14 mouse cellular contexts compared by ENCODE assay signal in the genomic region with DNA sequence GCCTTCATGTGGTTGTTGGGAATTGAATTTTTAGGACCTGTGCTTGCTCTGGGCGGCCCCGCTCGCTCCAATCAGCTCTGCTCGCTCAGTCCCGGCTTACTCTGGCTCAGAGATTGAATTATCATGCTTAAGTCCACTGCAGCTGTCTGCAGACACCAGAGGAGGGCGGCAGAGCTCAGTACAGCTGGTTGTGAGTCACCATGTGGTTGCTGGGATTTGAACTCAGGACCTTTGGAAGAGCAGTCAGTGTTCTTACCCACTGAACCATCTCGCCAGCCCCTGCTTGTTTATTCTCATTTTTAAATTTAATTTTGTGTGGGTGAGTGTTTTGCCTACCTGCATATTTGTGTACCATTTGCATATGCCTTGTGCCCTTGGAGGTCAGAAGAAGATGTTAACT. TPM values are rescaled to one million over a fixed set of nuclear protein-coding genes. Genes with fewer than 3 reads are reported as not detected.
DNase-seq lines count a peak whose midpoint lies in the region; ATAC-seq and TF ChIP-seq lines count a peak whose summit lies in the region.
"Had no signal": no experiment of that assay in that cellular context is flagged by ENCODE, and none has a peak within 500 bp of the region (broad histone marks: within the 10 kb centered on the region; RNA-seq: fewer than 3 reads in every experiment).

No protein-coding gene starts in this region.

- H3K36me3 ChIP-seq in embryonic facial prominence, embryonic 11.5 days (replicated peaks; ENCODE audit: control insufficient read depth, insufficient read depth, low read depth, low read length): no peaks in the 10 kb centered on the region
- H3K36me3 ChIP-seq in embryonic facial prominence, embryonic 10.5 days (replicated peaks): no peaks in the 10 kb centered on the region
- no peaks in the 10 kb centered on the region for H3K36me3 ChIP-seq in liver, postnatal 0 days (replicated peaks; ENCODE audit: insufficient read depth, low read length)
- H3K36me3 ChIP-seq in liver, embryonic 11.5 days (ENCODE audit: control insufficient read depth, insufficient read depth, low read length): no peaks in the 10 kb centered on the region
- H3K36me3 ChIP-seq: limb, embryonic 10.5 days had no signal

- no peak overlapping the region for H3K27ac ChIP-seq in embryonic facial prominence, embryonic 11.5 days (replicated peaks; ENCODE audit: low read depth, low read length)
- no peak overlapping the region for H3K27ac ChIP-seq in embryonic facial prominence, embryonic 10.5 days (replicated peaks)
- no peak overlapping the region for H3K27ac ChIP-seq in liver, postnatal 0 days (ENCODE audit: low read depth)
- H3K27ac ChIP-seq in liver, embryonic 11.5 days (ENCODE audit: low read depth, low read length): no peak overlapping the region
- H3K27ac ChIP-seq: forebrain, embryonic 13.5 days; limb, embryonic 10.5 days had no signal

- H3K4me2 ChIP-seq in embryonic facial prominence, embryonic 11.5 days (ENCODE audit: low read depth, low read length): no peak overlapping the region
- no peak overlapping the region for H3K4me2 ChIP-seq in liver, postnatal 0 days (ENCODE audit: low read depth, low read length)
- H3K4me2 ChIP-seq in liver, embryonic 11.5 days: no peak overlapping the region
- H3K4me2 ChIP-seq: forebrain, embryonic 13.5 days had no signal

- DNase-seq in embryonic facial prominence, embryonic 11.5 days (ENCODE audit: low spot score): peak; percentile 33
- DNase-seq in embryonic facial prominence, embryonic 10.5 days (ENCODE audit: low spot score): no peak
- DNase-seq in liver, postnatal 0 days: no peak
- no peak for DNase-seq in liver, embryonic 11.5 days (ENCODE audit: low spot score)
- DNase-seq in 416B (ENCODE audit: low read depth): peak; percentile 62
- no peak for DNase-seq in brain, embryonic 14.5 days (ENCODE audit: low read depth)
- no peak for DNase-seq in cerebellum, postnatal 10 days
- DNase-seq: gastrocnemius, postnatal 36 days; heart, postnatal 10 days; kidney, adult 8-10 months had no signal

- TF ChIP-seq POLR2A in brain, embryonic 14.5 days (IDR thresholded peaks at IDR 0.05; ENCODE audit: borderline replicate concordance, extremely low read depth, insufficient read depth, insufficient read length, poor library complexity, severe bottlenecking): no peak

- TF ChIP-seq EP300 in liver, postnatal 0 days (IDR thresholded peaks at IDR 0.05; ENCODE audit: low read depth): no peak

- WGBS in embryonic facial prominence, embryonic 11.5 days: 64% methylated on average over 7 of the region's 7 CpGs
- 59% methylated on average over 7 of the region's 7 CpGs for WGBS in embryonic facial prominence, embryonic 10.5 days
- 77% methylated on average over 7 of the region's 7 CpGs for WGBS in liver, postnatal 0 days (ENCODE audit: insufficient replicate concordance)
- WGBS in liver, embryonic 11.5 days: 65% methylated on average over 7 of the region's 7 CpGs

- H3K4me3 ChIP-seq in embryonic facial prominence, embryonic 11.5 days (ENCODE audit: low read depth, low read length): no peak overlapping the region
- H3K4me3 ChIP-seq in embryonic facial prominence, embryonic 10.5 days: no peak overlapping the region
- no peak overlapping the region for H3K4me3 ChIP-seq in liver, postnatal 0 days (ENCODE audit: low read depth, low read length)
- H3K4me3 ChIP-seq in liver, embryonic 11.5 days (ENCODE audit: low read depth, low read length): no peak overlapping the region
- H3K4me3 ChIP-seq: forebrain, embryonic 13.5 days; limb, embryonic 10.5 days had no signal

- H3K9ac ChIP-seq in embryonic facial prominence, embryonic 11.5 days (replicated peaks; ENCODE audit: low read length): no peak overlapping the region
- no peak overlapping the region for H3K9ac ChIP-seq in liver, postnatal 0 days (replicated peaks)
- H3K9ac ChIP-seq in liver, embryonic 11.5 days (ENCODE audit: low read depth, low read length): no peak overlapping the region
- H3K9ac ChIP-seq: forebrain, embryonic 13.5 days had no signal

- peak; percentile 54 for TF ChIP-seq CTCF in liver, postnatal 0 days (IDR thresholded peaks at IDR 0.05; ENCODE audit: low read depth)
- TF ChIP-seq CTCF in brain, embryonic 14.5 days (IDR thresholded peaks at IDR 0.05; ENCODE audit: borderline replicate concordance, extremely low read depth, insufficient read depth, insufficient read length): peak; percentile 20; the same call in 1 of the 2 replicates

- peaks cover 4% of the 10 kb centered on the region for H3K4me1 ChIP-seq in embryonic facial prominence, embryonic 11.5 days (ENCODE audit: control insufficient read depth, insufficient read depth, low read length)
- peaks cover 49% of the 10 kb centered on the region for H3K4me1 ChIP-seq in embryonic facial prominence, embryonic 10.5 days
- peaks cover 22% of the 10 kb centered on the region for H3K4me1 ChIP-seq in liver, postnatal 0 days (ENCODE audit: insufficient read depth)
- peaks cover 26% of the 10 kb centered on the region for H3K4me1 ChIP-seq in liver, embryonic 11.5 days (replicated peaks; ENCODE audit: control insufficient read depth, insufficient read depth, low read length)

- H3K27me3 ChIP-seq in embryonic facial prominence, embryonic 11.5 days (ENCODE audit: control insufficient read depth, insufficient read depth, low read length): no peaks in the 10 kb centered on the region
- peaks cover 18% of the 10 kb centered on the region for H3K27me3 ChIP-seq in embryonic facial prominence, embryonic 10.5 days (replicated peaks; ENCODE audit: low read depth, poor library complexity, severe bottlenecking)
- H3K27me3 ChIP-seq in liver, postnatal 0 days (ENCODE audit: insufficient read depth, low read length): no peaks in the 10 kb centered on the region
- H3K27me3 ChIP-seq in liver, embryonic 11.5 days (replicated peaks; ENCODE audit: control insufficient read depth, insufficient read depth, low read length): no peaks in the 10 kb centered on the region
- H3K27me3 ChIP-seq: forebrain, embryonic 13.5 days had no signal

- no peak for ATAC-seq in embryonic facial prominence, embryonic 11.5 days (replicated peaks; ENCODE audit: insufficient number of reproducible peaks, low FRiP score, low TSS enrichment, low read depth)
- no peak for ATAC-seq in liver, postnatal 0 days
- ATAC-seq in liver, embryonic 11.5 days (replicated peaks; ENCODE audit: low FRiP score): no peak
- no peak for ATAC-seq in megakaryocyte progenitor cell, adult 5-6 weeks (replicated peaks; ENCODE audit: poor library complexity)
- ATAC-seq: forebrain, embryonic 13.5 days had no signal

- H3K9me3 ChIP-seq in embryonic facial prominence, embryonic 11.5 days (replicated peaks; ENCODE audit: control insufficient read depth, low read length): no peaks in the 10 kb centered on the region
- no peaks in the 10 kb centered on the region for H3K9me3 ChIP-seq in embryonic facial prominence, embryonic 10.5 days
- no peaks in the 10 kb centered on the region for H3K9me3 ChIP-seq in liver, postnatal 0 days (ENCODE audit: low read length)
- H3K9me3 ChIP-seq in liver, embryonic 11.5 days (ENCODE audit: control insufficient read depth, low read length): no peaks in the 10 kb centered on the region
- H3K9me3 ChIP-seq: forebrain, embryonic 13.5 days; limb, embryonic 10.5 days had no signal

RNA-seq across cellular contexts. Expression of gene Slc35g3, which starts 1.8 kb away (rescaled TPM):
- 0.18 TPM in 1 of 2 replicates, not detected in the other for polyA plus RNA-seq in embryonic facial prominence, embryonic 11.5 days (2014; fragmentation: Nextera tagmentation; extraction: Ambion mirVana)
- 0.12 TPM in 1 of 2 replicates, not detected in the other for polyA plus RNA-seq in embryonic facial prominence, embryonic 10.5 days (2016; fragmentation: Nextera tagmentation; extraction: Ambion mirVana)
- not detected in 2 replicates for polyA plus RNA-seq in liver, postnatal 0 days (2015; fragmentation: Nextera tagmentation; extraction: Ambion mirVana)
- polyA plus RNA-seq in liver, embryonic 11.5 days (2014; fragmentation: Nextera tagmentation; extraction: Ambion mirVana): not detected in 2 replicates
- polyA plus RNA-seq in brain, embryonic 14.5 days (2012; rRNA removed): 0.68 and 1.1 TPM in 2 replicates
- not detected in 2 replicates for total RNA-seq in megakaryocyte progenitor cell, adult 5-6 weeks (2015)
- not detected in 2 replicates for total RNA-seq in megakaryocyte progenitor cell, adult 5-6 weeks (2017)
- total RNA-seq: gastrocnemius, postnatal 36 days; layer of hippocampus, adult 8-10 months had no signal

RNA-seq across cellular contexts. Expression of gene Zbtb4, which starts 2.2 kb away (rescaled TPM):
- polyA plus RNA-seq in embryonic facial prominence, embryonic 11.5 days (2014; fragmentation: Nextera tagmentation; extraction: Ambion mirVana): 1.1 and 1.2 TPM in 2 replicates
- 0.55 and 1.0 TPM in 2 replicates for polyA plus RNA-seq in embryonic facial prominence, embryonic 10.5 days (2016; fragmentation: Nextera tagmentation; extraction: Ambion mirVana)
- 0.67 and 0.75 TPM in 2 replicates for polyA plus RNA-seq in liver, postnatal 0 days (2015; fragmentation: Nextera tagmentation; extraction: Ambion mirVana)
- 0.90 and 1.0 TPM in 2 replicates for polyA plus RNA-seq in liver, embryonic 11.5 days (2014; fragmentation: Nextera tagmentation; extraction: Ambion mirVana)
- 10.0 and 12.1 TPM in 2 replicates for polyA plus RNA-seq in brain, embryonic 14.5 days (2012; rRNA removed)
- total RNA-seq in megakaryocyte progenitor cell, adult 5-6 weeks (2015): 1.3 and 1.5 TPM in 2 replicates
- 0.51 and 0.54 TPM in 2 replicates for total RNA-seq in megakaryocyte progenitor cell, adult 5-6 weeks (2017)

RNA-seq across cellular contexts. Expression of gene Polr2a, which starts 5.1 kb away (rescaled TPM):
- 51.4 and 56.5 TPM in 2 replicates for polyA plus RNA-seq in embryonic facial prominence, embryonic 11.5 days (2014; fragmentation: Nextera tagmentation; extraction: Ambion mirVana)
- 31.3 and 34.9 TPM in 2 replicates for polyA plus RNA-seq in embryonic facial prominence, embryonic 10.5 days (2016; fragmentation: Nextera tagmentation; extraction: Ambion mirVana)
- 6.6 and 6.8 TPM in 2 replicates for polyA plus RNA-seq in liver, postnatal 0 days (2015; fragmentation: Nextera tagmentation; extraction: Ambion mirVana)
- polyA plus RNA-seq in liver, embryonic 11.5 days (2014; fragmentation: Nextera tagmentation; extraction: Ambion mirVana): 46.1 and 48.9 TPM in 2 replicates
- polyA plus RNA-seq in brain, embryonic 14.5 days (2012; rRNA removed): 35.8 and 71.0 TPM in 2 replicates
- total RNA-seq in megakaryocyte progenitor cell, adult 5-6 weeks (2015): 140 and 147 TPM in 2 replicates
- 21.0 and 34.4 TPM in 2 replicates for total RNA-seq in megakaryocyte progenitor cell, adult 5-6 weeks (2017)

RNA-seq across cellular contexts. Expression of gene Chrnb1, which starts 32.2 kb away (rescaled TPM):
- polyA plus RNA-seq in embryonic facial prominence, embryonic 11.5 days (2014; fragmentation: Nextera tagmentation; extraction: Ambion mirVana): 3.0 and 3.6 TPM in 2 replicates
- polyA plus RNA-seq in embryonic facial prominence, embryonic 10.5 days (2016; fragmentation: Nextera tagmentation; extraction: Ambion mirVana): 1.4 and 2.3 TPM in 2 replicates
- polyA plus RNA-seq in liver, postnatal 0 days (2015; fragmentation: Nextera tagmentation; extraction: Ambion mirVana): 0.73 and 0.76 TPM in 2 replicates
- 1.3 and 1.4 TPM in 2 replicates for polyA plus RNA-seq in liver, embryonic 11.5 days (2014; fragmentation: Nextera tagmentation; extraction: Ambion mirVana)
- polyA plus RNA-seq in brain, embryonic 14.5 days (2012; rRNA removed): 3.0 and 4.2 TPM in 2 replicates
- total RNA-seq in megakaryocyte progenitor cell, adult 5-6 weeks (2015): 0.24 and 1.6 TPM in 2 replicates
- 0.04 and 0.44 TPM in 2 replicates for total RNA-seq in megakaryocyte progenitor cell, adult 5-6 weeks (2017)

RNA-seq across cellular contexts. Expression of gene Fgf11, which starts 38.1 kb away (rescaled TPM):
- 0.92 and 0.97 TPM in 2 replicates for polyA plus RNA-seq in embryonic facial prominence, embryonic 11.5 days (2014; fragmentation: Nextera tagmentation; extraction: Ambion mirVana)
- polyA plus RNA-seq in embryonic facial prominence, embryonic 10.5 days (2016; fragmentation: Nextera tagmentation; extraction: Ambion mirVana): 0.91 and 0.93 TPM in 2 replicates
- polyA plus RNA-seq in liver, postnatal 0 days (2015; fragmentation: Nextera tagmentation; extraction: Ambion mirVana): 0.04 and 0.07 TPM in 2 replicates
- polyA plus RNA-seq in liver, embryonic 11.5 days (2014; fragmentation: Nextera tagmentation; extraction: Ambion mirVana): 1.2 TPM in 2 replicates
- 20.4 and 20.9 TPM in 2 replicates for polyA plus RNA-seq in brain, embryonic 14.5 days (2012; rRNA removed)
- 0.22 and 0.52 TPM in 2 replicates for total RNA-seq in megakaryocyte progenitor cell, adult 5-6 weeks (2015)
- 0.21 and 0.41 TPM in 2 replicates for total RNA-seq in megakaryocyte progenitor cell, adult 5-6 weeks (2017)

Comparison
In these comparisons a context has a peak if more than half of its experiments do, and no peak if none do; other contexts are left out.
1. DNase-seq: peak in embryonic facial prominence, embryonic 11.5 days (single experiment) and 416B (single experiment); none in embryonic facial prominence, embryonic 10.5 days (single experiment), liver, postnatal 0 days (single experiment), liver, embryonic 11.5 days (single experiment), brain, embryonic 14.5 days (single experiment) and cerebellum, postnatal 10 days (0 of 2).